Mouse (Mus musculus): ENCODE measurements around the gene Olfr1135. TPM values are rescaled to one million over a fixed set of nuclear protein-coding genes. Genes with fewer than 3 reads are reported as not detected.

The Olfr1135 gene
- polyA plus RNA-seq, 1 experiment from 2014 or later = not detected

Other genes starting within 250 kb of the Olfr1135 start
- 0.09 TPM in 1 of 2 replicates, not detected in the other for gene Olfr1124, start 243.4 kb downstream of the Olfr1135 start, polyA plus RNA-seq (2014; fragmentation: Nextera tagmentation; extraction: Ambion mirVana)
- not detected in 2 replicates for gene Olfr1126, start 219.7 kb downstream of the Olfr1135 start, polyA plus RNA-seq (2014; fragmentation: Nextera tagmentation; extraction: Ambion mirVana)
- not detected in 2 replicates for gene Pramel7, start 176.6 kb downstream of the Olfr1135 start, polyA plus RNA-seq (2014; fragmentation: Nextera tagmentation; extraction: Ambion mirVana)
- gene Pramel6, start 167.1 kb downstream of the Olfr1135 start, polyA plus RNA-seq (2014; fragmentation: Nextera tagmentation; extraction: Ambion mirVana) = not detected in 2 replicates
- gene Olfr153, start 141.9 kb downstream of the Olfr1135 start, polyA plus RNA-seq (2014; fragmentation: Nextera tagmentation; extraction: Ambion mirVana) = not detected in 2 replicates
- not detected in 2 replicates for gene Olfr1128, start 128.1 kb downstream of the Olfr1135 start, polyA plus RNA-seq (2014; fragmentation: Nextera tagmentation; extraction: Ambion mirVana)
- not detected in 2 replicates for gene Olfr1129, start 99.8 kb downstream of the Olfr1135 start, polyA plus RNA-seq (2014; fragmentation: Nextera tagmentation; extraction: Ambion mirVana)
- not detected in 2 replicates for gene Olfr1130, start 67.5 kb downstream of the Olfr1135 start, polyA plus RNA-seq (2014; fragmentation: Nextera tagmentation; extraction: Ambion mirVana)
- not detected in 2 replicates for gene Olfr1131, start 46.6 kb downstream of the Olfr1135 start, polyA plus RNA-seq (2014; fragmentation: Nextera tagmentation; extraction: Ambion mirVana)
- not detected in 2 replicates for gene Olfr1132, start 36.1 kb downstream of the Olfr1135 start, polyA plus RNA-seq (2014; fragmentation: Nextera tagmentation; extraction: Ambion mirVana)
- gene Olfr1133, start 26.3 kb downstream of the Olfr1135 start, polyA plus RNA-seq (2014; fragmentation: Nextera tagmentation; extraction: Ambion mirVana) = not detected in 2 replicates
- not detected in 2 replicates for gene Olfr1134, start 15.2 kb downstream of the Olfr1135 start, polyA plus RNA-seq (2014; fragmentation: Nextera tagmentation; extraction: Ambion mirVana)
- gene Olfr1136, start 20.3 kb upstream of the Olfr1135 start, polyA plus RNA-seq (2014; fragmentation: Nextera tagmentation; extraction: Ambion mirVana) = not detected in 2 replicates
- gene Olfr1137, start 39.5 kb upstream of the Olfr1135 start, polyA plus RNA-seq (2014; fragmentation: Nextera tagmentation; extraction: Ambion mirVana) = not detected in 2 replicates
- not detected in 2 replicates for gene Olfr1138, start 66.3 kb upstream of the Olfr1135 start, polyA plus RNA-seq (2014; fragmentation: Nextera tagmentation; extraction: Ambion mirVana)
- gene Olfr1140, start 70.1 kb upstream of the Olfr1135 start, polyA plus RNA-seq (2014; fragmentation: Nextera tagmentation; extraction: Ambion mirVana) = not detected in 2 replicates
- not detected in 2 replicates for gene Olfr1141, start 80.3 kb upstream of the Olfr1135 start, polyA plus RNA-seq (2014; fragmentation: Nextera tagmentation; extraction: Ambion mirVana)
- gene Olfr152, start 105.8 kb upstream of the Olfr1135 start, polyA plus RNA-seq (2014; fragmentation: Nextera tagmentation; extraction: Ambion mirVana) = not detected in 2 replicates
- gene Olfr1143, start 126.9 kb upstream of the Olfr1135 start, polyA plus RNA-seq (2014; fragmentation: Nextera tagmentation; extraction: Ambion mirVana) = not detected in 2 replicates
- not detected in 2 replicates for gene Olfr1145, start 136.2 kb upstream of the Olfr1135 start, polyA plus RNA-seq (2014; fragmentation: Nextera tagmentation; extraction: Ambion mirVana)
- not detected in 2 replicates for gene Olfr1148, start 156.9 kb upstream of the Olfr1135 start, polyA plus RNA-seq (2014; fragmentation: Nextera tagmentation; extraction: Ambion mirVana)
- gene Olfr1150-ps1, start 170.3 kb upstream of the Olfr1135 start, polyA plus RNA-seq (2014; fragmentation: Nextera tagmentation; extraction: Ambion mirVana) = not detected in 2 replicates
- gene Olfr1151, start 182.2 kb upstream of the Olfr1135 start, polyA plus RNA-seq (2014; fragmentation: Nextera tagmentation; extraction: Ambion mirVana) = not detected in 2 replicates
- gene Olfr1152, start 192.8 kb upstream of the Olfr1135 start, polyA plus RNA-seq (2014; fragmentation: Nextera tagmentation; extraction: Ambion mirVana) = not detected in 2 replicates
- not detected in 2 replicates for gene Olfr1153, start 221.3 kb upstream of the Olfr1135 start, polyA plus RNA-seq (2014; fragmentation: Nextera tagmentation; extraction: Ambion mirVana)
- not detected in 2 replicates for gene Olfr1154, start 231.5 kb upstream of the Olfr1135 start, polyA plus RNA-seq (2014; fragmentation: Nextera tagmentation; extraction: Ambion mirVana)